Mouse (Mus musculus): ENCODE measurements at regions not wholly inside any gene's neighbourhood (a gene's known extent, or its start where the extent isn't known, plus 50 kb on each side); places are given as distances from the start of the nearest gene placed in this dataset. TPM values are rescaled to one million over a fixed set of nuclear protein-coding genes. Genes with fewer than 3 reads are reported as not detected.

GRCm38 (mm10) chr13:90660950-90661349 is 244.2 kb downstream of the Atp6ap1l start:
- H3K4me2 ChIP-seq: no peak overlapping the region
- no peak overlapping the region for H3K27ac ChIP-seq
- H3K4me1 ChIP-seq: no peaks in the 10 kb centered on the region
- no peaks in the 10 kb centered on the region for H3K27me3 ChIP-seq (replicated peaks)
- 39% methylated on average over 3 of the region's 3 CpGs for WGBS
- H3K9ac ChIP-seq: no peak overlapping the region
- no peak overlapping the region for H3K4me3 ChIP-seq (replicated peaks)
- H3K9me3 ChIP-seq: no peaks in the 10 kb centered on the region
- no peak for ATAC-seq (ENCODE audit: insufficient read depth, low FRiP score, low read depth)
- no peaks in the 10 kb centered on the region for H3K36me3 ChIP-seq

- Histone ChIP-seq H3K9ac (no peak overlapping the region), H3K36me3 (no peaks in the 10 kb centered on the region), H3K4me3 (replicated peaks) (no peak overlapping the region), H3K9me3 (no peaks in the 10 kb centered on the region), H3K4me2 (no peak overlapping the region), H3K4me1 (no peaks in the 10 kb centered on the region), H3K27me3 (replicated peaks) (no peaks in the 10 kb centered on the region), H3K27ac (no peak overlapping the region)
- 73% methylated on average over 5 of the region's 5 CpGs for WGBS
- no peak for ATAC-seq (ENCODE audit: insufficient read depth, low FRiP score, low read depth)
Measured at GRCm38 (mm10) chr13:90659087-90659486, 246.1 kb downstream of the Atp6ap1l start.

GRCm38 (mm10) chr13:90646356-90646755 is 258.8 kb downstream of the Atp6ap1l start:
- Histone ChIP-seq H3K27me3 (replicated peaks) (no peaks in the 10 kb centered on the region), H3K27ac (no peak overlapping the region), H3K36me3 (no peaks in the 10 kb centered on the region), H3K9ac (no peak overlapping the region), H3K9me3 (no peaks in the 10 kb centered on the region), H3K4me3 (replicated peaks) (no peak overlapping the region), H3K4me1 (no peaks in the 10 kb centered on the region), H3K4me2 (no peak overlapping the region)
- WGBS: 83% methylated on average over 4 of the region's 4 CpGs
- ATAC-seq (ENCODE audit: insufficient read depth, low FRiP score, low read depth): no peak

- Histone ChIP-seq H3K9ac (no peak overlapping the region), H3K27ac (no peak overlapping the region), H3K4me2 (no peak overlapping the region), H3K27me3 (replicated peaks) (no peaks in the 10 kb centered on the region), H3K4me1 (no peaks in the 10 kb centered on the region), H3K4me3 (replicated peaks) (no peak overlapping the region), H3K36me3 (no peaks in the 10 kb centered on the region), H3K9me3 (no peaks in the 10 kb centered on the region)
- ATAC-seq (ENCODE audit: insufficient read depth, low FRiP score, low read depth): no peak
Measured at GRCm38 (mm10) chr13:90644216-90644615, 260.9 kb downstream of the Atp6ap1l start.

GRCm38 (mm10) chr13:90643575-90644215 is 261.5 kb downstream of the Atp6ap1l start:
- no peak for ATAC-seq (ENCODE audit: insufficient read depth, low FRiP score, low read depth)
- Histone ChIP-seq H3K9ac (no peak overlapping the region), H3K4me2 (no peak overlapping the region), H3K27ac (no peak overlapping the region), H3K36me3 (no peaks in the 10 kb centered on the region), H3K27me3 (replicated peaks) (no peaks in the 10 kb centered on the region), H3K4me3 (replicated peaks) (no peak overlapping the region), H3K4me1 (no peaks in the 10 kb centered on the region), H3K9me3 (no peaks in the 10 kb centered on the region)
- WGBS: 69% methylated on average over 4 of the region's 4 CpGs

GRCm38 (mm10) chr13:90643109-90643508 is 262.0 kb downstream of the Atp6ap1l start:
- 39% methylated on average over 4 of the region's 4 CpGs for WGBS
- no peak for ATAC-seq (ENCODE audit: insufficient read depth, low FRiP score, low read depth)
- Histone ChIP-seq H3K4me2 (no peak overlapping the region), H3K9ac (no peak overlapping the region), H3K27me3 (replicated peaks) (no peaks in the 10 kb centered on the region), H3K9me3 (no peaks in the 10 kb centered on the region), H3K27ac (no peak overlapping the region), H3K4me3 (replicated peaks) (no peak overlapping the region), H3K4me1 (no peaks in the 10 kb centered on the region), H3K36me3 (no peaks in the 10 kb centered on the region)

- Histone ChIP-seq H3K27ac (no peak overlapping the region), H3K36me3 (no peaks in the 10 kb centered on the region), H3K4me3 (replicated peaks) (no peak overlapping the region), H3K4me1 (no peaks in the 10 kb centered on the region), H3K27me3 (replicated peaks) (no peaks in the 10 kb centered on the region), H3K9me3 (no peaks in the 10 kb centered on the region), H3K9ac (no peak overlapping the region), H3K4me2 (no peak overlapping the region)
- no peak for ATAC-seq (ENCODE audit: insufficient read depth, low FRiP score, low read depth)
- WGBS: 70% methylated on average over 5 of the region's 5 CpGs
Measured at GRCm38 (mm10) chr13:90642206-90642823, 262.8 kb downstream of the Atp6ap1l start.

Small RNA genes lying in the stretch of these regions (microRNA-seq; reads per million reads assigned to microRNA genes)
- gene Gm44338: not detected

All from stomach, embryonic 15.5 days (tissue).